Mouse (Mus musculus) heart, adult 2 months (tissue): ENCODE data around the gene Akr1d1. TPM values are rescaled to one million over a fixed set of nuclear protein-coding genes. Genes with fewer than 3 reads are reported as not detected.

Source experiments
- DNase-seq, 2 experiments: peaks; one replicate each; pipeline ENCODE4 v3.0.0; 2021
- H3K27ac ChIP-seq: fragments of 200-600 bp; 2 replicates; pipeline ENCODE4 v1.8.1; 2022
- H3K27me3 ChIP-seq: fragments of 200-500 bp; 2 replicates; pipeline ENCODE4 v1.6.1; 2012; ENCODE audit warnings: mild to moderate bottlenecking, low read length, inconsistent platforms, mixed read lengths; ENCODE audit not compliant: control insufficient read depth, insufficient read depth
- H3K36me3 ChIP-seq: fragments of 200-500 bp; 2 replicates; pipeline ENCODE4 v1.6.1; 2012; ENCODE audit warnings: low read length, inconsistent platforms; ENCODE audit not compliant: control insufficient read depth, insufficient read depth
- H3K4me1 ChIP-seq: fragments of 200-500 bp; 2 replicates; pipeline ENCODE4 v1.6.1; 2011; ENCODE audit warnings: low read length; ENCODE audit not compliant: control insufficient read depth, insufficient read depth
- H3K4me3 ChIP-seq: fragments of 200-600 bp; 2 replicates; pipeline ENCODE4 v1.8.1; 2022
- H3K79me2 ChIP-seq: fragments of 200-500 bp; replicated peaks from 2 replicates; pipeline ENCODE4 v1.6.1; 2012; ENCODE audit warnings: mild to moderate bottlenecking, inconsistent platforms, low read length, moderate library complexity, mixed read lengths; ENCODE audit not compliant: control insufficient read depth, insufficient read depth
- H3K9ac ChIP-seq: fragments of 200-500 bp; 2 replicates; pipeline ENCODE4 v1.6.1; 2012; ENCODE audit warnings: low read depth, mild to moderate bottlenecking, control low read depth, inconsistent platforms, low read length, mixed read lengths
- CTCF ChIP-seq: fragments of 200-600 bp; IDR thresholded peaks from 2 replicates; pipeline ENCODE4 v1.8.1; 2022; ENCODE audit warnings: antibody characterized with exemption, mild to moderate bottlenecking, moderate library complexity
- EP300 ChIP-seq: fragments of 200-500 bp; IDR thresholded peaks from 2 replicates; pipeline ENCODE4 v1.6.1; 2011; ENCODE audit warnings: low read depth, low read length, control low read depth; ENCODE audit not compliant: insufficient read depth
- POLR2A ChIP-seq: fragments of 200-500 bp; IDR thresholded peaks from 2 replicates; pipeline ENCODE4 v1.6.1; 2011; ENCODE audit warnings: mild to moderate bottlenecking, low read depth, low read length, control low read depth; ENCODE audit not compliant: insufficient read depth
- WGBS: fragments of 180-500 bp; shearing (Covaris S2); methylation state at CpG from one replicate; pipeline ENCODE4 v1.1.7; 2018; 5-methylcytosine and 5-hydroxymethylcytosine counted together
- intact Hi-C: fragments of 180-260 bp; cut with DNase I; formaldehyde crosslinking; loops from one replicate; pipeline ENCODE4 v1.15.1; 2025
- polyA plus RNA-seq: library from polyadenylated mRNA; depleted of rRNA; stranded (reverse); fragments of >200 nt; gene quantifications from 2 replicates; pipeline ENCODE4 v1.2.3, GENCODE M21; 2012
- total RNA-seq, 2 experiments: library from RNA; stranded (reverse); gene quantifications; 2 replicates each; pipeline ENCODE4 v1.2.3; 2021

Gene Akr1d1
- total and polyA plus RNA-seq, 3 experiments = not detected

GRCm38 (mm10) chr6:37593033-37593374, 63.0 kb downstream of the Akr1d1 start:
- H3K4me3 ChIP-seq = no peak overlapping the region
- H3K79me2 ChIP-seq = no peaks in the 10 kb centered on the region
- H3K36me3 ChIP-seq = peaks cover 4% of the 10 kb centered on the region; the same call in 1 of the 2 replicates
- no peak for DNase-seq
- TF ChIP-seq EP300 (no peak), POLR2A (no peak), CTCF (no peak)
- no peak overlapping the region for H3K9ac ChIP-seq
- intact Hi-C loops = loop anchor here (5.0 kb wide), 3 partner anchors 64 to 414 kb away; partner anchors contain the start of gene Trim24
- peak overlapping the region; percentile 72 for H3K27ac ChIP-seq
- 44% methylated on average over 6 of the region's 6 CpGs for WGBS
- H3K27me3 ChIP-seq = no peaks in the 10 kb centered on the region
- H3K4me1 ChIP-seq = peaks cover 3% of the 10 kb centered on the region

DNA sequence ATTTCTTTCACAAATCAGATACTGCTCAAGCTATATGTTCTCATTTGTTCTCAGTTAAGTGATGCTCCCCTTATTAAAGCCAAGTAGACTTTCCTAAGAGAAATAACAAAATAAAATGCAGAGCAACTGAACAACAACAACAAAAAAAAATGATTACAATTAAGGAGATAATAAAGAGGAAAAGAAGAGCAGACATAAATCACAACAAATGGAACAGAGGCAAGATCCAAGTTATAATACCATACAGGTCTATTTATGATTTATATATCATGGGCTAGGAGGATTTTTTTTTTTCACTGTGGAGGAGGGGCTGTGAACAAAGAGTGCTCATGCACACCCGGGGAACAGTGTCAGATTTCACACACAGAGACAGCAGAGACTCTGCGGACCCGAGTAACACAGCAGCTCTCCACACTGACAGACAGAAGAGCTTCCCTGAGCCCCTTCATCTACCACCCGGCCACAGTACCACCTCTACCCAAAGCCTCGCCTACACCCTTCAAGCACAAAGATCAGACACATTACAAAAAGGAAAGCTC, 63.6 kb downstream of the Akr1d1 start:
- H3K79me2 ChIP-seq = no peaks in the 10 kb centered on the region
- no peak overlapping the region for H3K9ac ChIP-seq
- peaks cover 3% of the 10 kb centered on the region for H3K4me1 ChIP-seq
- intact Hi-C loops = loop anchor here (5.0 kb wide), 3 partner anchors 64 to 414 kb away; partner anchors contain the start of gene Trim24
- no peak overlapping the region for H3K4me3 ChIP-seq
- no peak for DNase-seq
- H3K36me3 ChIP-seq = peaks cover 4% of the 10 kb centered on the region; the same call in 1 of the 2 replicates
- TF ChIP-seq CTCF (no peak), POLR2A (no peak), EP300 (no peak)
- 45% methylated on average over 5 of the region's 5 CpGs for WGBS
- no peaks in the 10 kb centered on the region for H3K27me3 ChIP-seq
- no peak overlapping the region for H3K27ac ChIP-seq

DNA sequence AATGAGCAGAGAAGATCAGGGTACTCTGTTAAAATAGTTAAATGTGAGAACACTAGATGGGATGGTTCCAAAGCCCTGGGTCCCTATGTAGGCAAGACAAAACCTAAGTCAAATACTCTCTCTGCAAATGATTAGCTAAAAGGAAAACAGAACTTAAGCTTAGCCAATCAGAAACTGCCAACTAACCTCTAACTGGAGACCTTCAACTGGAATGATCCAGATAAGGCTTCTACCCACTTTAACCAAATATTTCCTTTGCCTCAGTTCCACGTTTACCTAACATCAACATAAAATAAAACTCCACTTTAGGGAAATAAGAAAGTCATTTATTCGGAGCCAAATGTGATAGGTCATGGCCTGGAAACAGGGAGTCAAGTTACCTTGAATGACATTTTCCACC, 67.1 kb downstream of the Akr1d1 start:
- H3K27ac ChIP-seq = no peak overlapping the region
- intact Hi-C loops = no loop called here
- no peak overlapping the region for H3K9ac ChIP-seq
- no peaks in the 10 kb centered on the region for H3K79me2 ChIP-seq
- H3K36me3 ChIP-seq = peaks cover 4% of the 10 kb centered on the region; the same call in 1 of the 2 replicates
- H3K4me1 ChIP-seq = peaks cover 4% of the 10 kb centered on the region
- TF ChIP-seq POLR2A = no peak
- no peak for TF ChIP-seq EP300
- no peak for TF ChIP-seq CTCF
- DNase-seq = no peak
- 46% methylated on average over 2 of the region's 2 CpGs for WGBS
- no peak overlapping the region for H3K4me3 ChIP-seq
- no peaks in the 10 kb centered on the region for H3K27me3 ChIP-seq

GRCm38 (mm10) chr6:37598033-37598432, 68.1 kb downstream of the Akr1d1 start:
- Histone ChIP-seq H3K36me3 (peaks cover 4% of the 10 kb centered on the region; the same call in 1 of the 2 replicates), H3K9ac (no peak overlapping the region), H3K27ac (no peak overlapping the region), H3K79me2 (no peaks in the 10 kb centered on the region), H3K4me3 (no peak overlapping the region), H3K27me3 (no peaks in the 10 kb centered on the region), H3K4me1 (peaks cover 4% of the 10 kb centered on the region)
- intact Hi-C loops = no loop called here
- no peak for DNase-seq
- TF ChIP-seq CTCF (no peak), POLR2A (no peak), EP300 (no peak)

- Histone ChIP-seq H3K4me1 (peaks cover 6% of the 10 kb centered on the region), H3K4me3 (no peak overlapping the region), H3K36me3 (peaks cover 7% of the 10 kb centered on the region; the same call in 1 of the 2 replicates), H3K79me2 (no peaks in the 10 kb centered on the region), H3K9ac (no peak overlapping the region), H3K27me3 (no peaks in the 10 kb centered on the region), H3K27ac (no peak overlapping the region)
- intact Hi-C loops = no loop called here
- DNase-seq = no peak
- no peak for TF ChIP-seq CTCF
- TF ChIP-seq POLR2A = no peak
- no peak for TF ChIP-seq EP300
- WGBS = 72% methylated on average over 7 of the region's 7 CpGs
These were observed 71.1 kb downstream of the Akr1d1 start for GRCm38 (mm10) chr6:37600976-37601498.
